Mouse (Mus musculus): ENCODE results near the gene Hba-a1. TPM values are rescaled to one million over a fixed set of nuclear protein-coding genes. Genes with fewer than 3 reads are reported as not detected.

Hba-a1 gene
- polyA plus RNA-seq (2015; fragmentation: Nextera tagmentation; extraction: Ambion mirVana) = 58,889 and 63,294 TPM in 2 replicates

DNA sequence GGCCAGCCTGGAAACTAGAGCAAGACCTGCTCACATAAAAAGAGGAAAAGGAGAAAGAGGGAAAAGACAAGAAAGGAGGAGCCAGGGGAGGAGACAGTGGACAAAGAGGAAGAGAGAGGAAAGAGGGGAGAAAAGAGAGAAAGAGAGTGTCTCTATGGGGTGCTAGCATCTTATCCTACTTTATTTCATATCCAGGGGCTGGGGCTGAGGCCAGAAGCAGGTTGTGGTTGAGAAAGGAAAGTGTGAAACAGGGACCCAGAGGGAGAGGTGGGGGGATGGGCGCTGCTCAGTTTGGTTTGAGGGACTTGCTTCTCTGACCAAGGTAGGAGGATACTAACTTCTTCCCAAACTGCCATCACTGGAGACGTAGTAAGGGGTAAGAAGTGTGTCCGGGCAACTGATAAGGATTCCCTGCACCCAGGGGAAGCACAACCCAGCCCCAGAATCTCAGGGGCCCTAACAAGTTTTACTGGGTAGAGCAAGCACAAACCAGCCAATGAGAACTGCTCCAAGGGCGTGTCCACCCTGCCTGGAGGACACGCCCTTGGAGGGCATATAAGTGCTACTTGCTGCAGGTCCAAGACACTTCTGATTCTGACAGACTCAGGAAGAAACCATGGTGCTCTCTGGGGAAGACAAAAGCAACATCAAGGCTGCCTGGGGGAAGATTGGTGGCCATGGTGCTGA, at the start of gene Hba-a1:
Gene Hba-a1, plus strand, starts transcription at position 421 of the 687 bp plus-strand sequence.

DNA sequence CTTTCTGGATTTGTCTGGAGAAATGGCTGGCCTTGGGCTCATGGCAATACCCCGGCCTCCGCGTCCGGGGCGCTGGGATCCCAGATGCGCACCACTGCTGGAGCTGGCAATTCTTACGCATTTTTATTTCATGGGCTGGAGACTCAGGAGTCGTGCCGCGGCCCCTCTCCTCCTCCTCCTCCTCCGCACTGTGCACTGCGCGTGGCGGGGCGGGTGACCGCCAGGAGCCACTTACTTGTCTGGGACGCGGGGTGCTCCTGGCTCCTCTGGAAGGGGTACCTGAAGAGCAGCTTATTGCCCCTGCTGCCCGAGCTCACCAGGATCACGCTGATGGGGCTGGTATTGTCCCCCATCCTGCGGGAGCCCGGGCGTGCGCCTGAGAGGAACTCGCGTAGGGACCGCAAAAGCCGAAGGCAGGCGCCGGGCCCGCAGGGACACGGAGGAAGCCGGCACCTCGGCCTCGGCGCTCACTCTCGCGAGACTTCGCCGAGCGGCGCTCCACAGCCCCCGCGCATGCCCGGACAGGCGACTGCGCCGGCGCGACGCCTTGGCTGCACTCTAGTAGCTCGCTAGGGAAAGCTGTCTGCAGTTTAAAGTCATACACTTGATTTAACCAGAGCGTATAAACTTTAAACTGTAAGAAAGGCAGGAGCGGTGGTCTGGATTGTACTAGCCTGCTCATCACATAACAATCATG, 16.0 kb upstream of the Hba-a1 start, which contains the start of gene Nprl3:
Gene Nprl3, minus strand, starts transcription at position 520 of the 697 bp plus-strand sequence.

DNA sequence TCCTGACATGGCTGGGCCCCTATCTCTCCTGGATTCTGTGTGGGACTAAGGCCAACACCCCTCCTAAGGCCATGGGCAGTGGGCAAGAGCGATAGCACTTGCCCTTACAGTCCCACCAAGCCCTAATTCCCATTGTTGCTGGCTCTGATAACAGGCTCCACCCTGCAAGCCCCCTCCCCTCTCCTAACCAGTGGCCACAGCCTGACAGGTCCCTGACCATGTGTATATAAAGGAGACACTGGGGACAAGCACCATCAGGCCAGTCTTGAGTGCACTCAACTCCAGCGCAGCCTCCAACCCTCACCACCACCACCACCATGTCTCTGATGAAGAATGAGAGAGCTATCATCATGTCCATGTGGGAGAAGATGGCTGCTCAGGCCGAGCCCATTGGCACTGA, 7.0 kb upstream of the Hba-a1 start, which contains the start of gene Hba-x:
Gene Hba-x, plus strand, starts transcription at position 54 of the 400 bp plus-strand sequence.

GRCm38 (mm10) chr11:32286695-32287492, 3.6 kb downstream of the Hba-a1 start, which contains the start of gene Hbq1b:
Gene Hbq1b, plus strand, starts transcription at chr11:32286965.

GRCm38 (mm10) chr11:32296203-32296602, 12.9 kb downstream of the Hba-a1 start, which contains the start of gene Hba-a2:
Gene Hba-a2, plus strand, starts transcription at chr11:32296489.

GRCm38 (mm10) chr11:32299865-32300264, 16.6 kb downstream of the Hba-a1 start, which contains the start of gene Hbq1a:
Gene Hbq1a, plus strand, starts transcription at chr11:32300069.

Other genes with a start within 250 kb of the Hba-a1 start
- 0.14 and 0.19 TPM in 2 replicates for gene Il9r, start 83.2 kb upstream of the Hba-a1 start, polyA plus RNA-seq (2015; fragmentation: Nextera tagmentation; extraction: Ambion mirVana)
- 66.6 and 73.4 TPM in 2 replicates for gene Snrnp25, start 78.1 kb upstream of the Hba-a1 start, polyA plus RNA-seq (2015; fragmentation: Nextera tagmentation; extraction: Ambion mirVana)
- gene Rhbdf1, start 61.2 kb upstream of the Hba-a1 start, polyA plus RNA-seq (2015; fragmentation: Nextera tagmentation; extraction: Ambion mirVana) = 8.4 and 10.8 TPM in 2 replicates
- gene Mpg, start 57.0 kb upstream of the Hba-a1 start, polyA plus RNA-seq (2015; fragmentation: Nextera tagmentation; extraction: Ambion mirVana) = 24.9 and 25.2 TPM in 2 replicates
- gene Nprl3, start 15.8 kb upstream of the Hba-a1 start, polyA plus RNA-seq (2015; fragmentation: Nextera tagmentation; extraction: Ambion mirVana) = 47.1 and 51.0 TPM in 2 replicates
- 2.3 and 3.2 TPM in 2 replicates for gene Hba-x, start 7.1 kb upstream of the Hba-a1 start, polyA plus RNA-seq (2015; fragmentation: Nextera tagmentation; extraction: Ambion mirVana)
- 127 and 136 TPM in 2 replicates for gene Hbq1b, start 3.5 kb downstream of the Hba-a1 start, polyA plus RNA-seq (2015; fragmentation: Nextera tagmentation; extraction: Ambion mirVana)
- 115,361 and 124,822 TPM in 2 replicates for gene Hba-a2, start 13.0 kb downstream of the Hba-a1 start, polyA plus RNA-seq (2015; fragmentation: Nextera tagmentation; extraction: Ambion mirVana)
- gene Hbq1a, start 16.6 kb downstream of the Hba-a1 start, polyA plus RNA-seq (2015; fragmentation: Nextera tagmentation; extraction: Ambion mirVana) = 5.9 and 6.7 TPM in 2 replicates
- 4.3 and 6.0 TPM in 2 replicates for gene Sh3pxd2b, start 64.3 kb downstream of the Hba-a1 start, polyA plus RNA-seq (2015; fragmentation: Nextera tagmentation; extraction: Ambion mirVana)
- 8.6 and 10.3 TPM in 2 replicates for gene Ubtd2, start 171.9 kb downstream of the Hba-a1 start, polyA plus RNA-seq (2015; fragmentation: Nextera tagmentation; extraction: Ambion mirVana)
- gene Efcab9, start 248.6 kb downstream of the Hba-a1 start, polyA plus RNA-seq (2015; fragmentation: Nextera tagmentation; extraction: Ambion mirVana) = 0.34 and 0.36 TPM in 2 replicates
- 5.3 and 7.5 TPM in 2 replicates for gene Stk10, start 249.8 kb downstream of the Hba-a1 start, polyA plus RNA-seq (2015; fragmentation: Nextera tagmentation; extraction: Ambion mirVana)